Mouse (Mus musculus): ENCODE data around the gene Ankrd44.

DNA sequence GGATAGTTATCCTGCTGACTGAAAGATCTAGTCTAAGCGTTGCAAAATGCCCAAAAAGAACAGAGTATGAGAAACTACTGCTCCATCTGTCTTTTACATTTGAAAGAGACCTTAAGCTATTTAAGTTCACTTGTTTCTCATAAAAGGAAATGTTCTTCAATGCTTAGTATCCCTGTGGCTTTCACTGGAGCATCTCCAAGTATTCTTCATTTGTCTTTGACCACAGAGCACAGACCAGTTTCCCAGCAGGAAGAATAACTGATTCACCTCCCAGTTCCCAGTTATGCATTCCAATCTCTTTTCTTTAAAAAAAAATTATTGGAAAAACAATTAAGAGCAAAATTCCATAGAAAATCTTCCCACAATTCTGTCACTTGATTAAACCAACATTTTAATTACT, 297.1 kb downstream of the Ankrd44 start:
- TF ChIP-seq ZNF384 (IDR thresholded peaks at IDR 0.05; ENCODE audit: low read depth, low read length), result no peak
- no peak for TF ChIP-seq HCFC1 (IDR thresholded peaks at IDR 0.05; ENCODE audit: borderline replicate concordance, insufficient read depth, low read length)
- no peak for TF ChIP-seq ZC3H11A (IDR thresholded peaks at IDR 0.05; ENCODE audit: borderline replicate concordance, low read depth, low read length)

Data from ES-E14 (cell line).